Mouse (Mus musculus) urinary bladder, postnatal 4 days (tissue): Measurements from ENCODE around the gene Olfml2a.
A peak's percentile ranks its signal among the peaks of the same experiment; 100 is the strongest.

Source experiments
- DNase-seq, 2 experiments: peaks; one replicate each; pipeline ENCODE4 v3.0.0; 2021 to 2022; ENCODE audit warnings: low spot score in 2 of 2

Olfml2a gene

GRCm38 (mm10) chr2:38938007-38938406 is 6.2 kb downstream of the Olfml2a start:
- DNase-seq, result peak in 1 of 2 experiments; percentile 14

- DNase-seq, result peak in 1 of 2 experiments; percentile 9
Observed at GRCm38 (mm10) chr2:38939047-38939446, 7.3 kb downstream of the Olfml2a start.

GRCm38 (mm10) chr2:38941426-38941825 is 9.6 kb downstream of the Olfml2a start:
- peak in 1 of 2 experiments; percentile 56 for DNase-seq

GRCm38 (mm10) chr2:38941898-38942297 is 10.1 kb downstream of the Olfml2a start:
- DNase-seq, result peak in 1 of 2 experiments; percentile 29

GRCm38 (mm10) chr2:38943161-38943560 is 11.4 kb downstream of the Olfml2a start:
- peak in 1 of 2 experiments; percentile 50 for DNase-seq

GRCm38 (mm10) chr2:38943977-38944376 is 12.2 kb downstream of the Olfml2a start:
- peak in 1 of 2 experiments; percentile 23 for DNase-seq

GRCm38 (mm10) chr2:38944460-38945161 is 12.8 kb downstream of the Olfml2a start:
- DNase-seq, result peak in 1 of 2 experiments; percentile 51

GRCm38 (mm10) chr2:38947566-38947965 is 15.8 kb downstream of the Olfml2a start:
- DNase-seq, result no peak

- peak; percentile 65 to 75 for DNase-seq
Observed at GRCm38 (mm10) chr2:38950281-38950719, 18.5 kb downstream of the Olfml2a start.

GRCm38 (mm10) chr2:38953152-38953883 is 21.5 kb downstream of the Olfml2a start:
- DNase-seq, result peak in 1 of 2 experiments; percentile 31

- DNase-seq, result no peak
Observed at GRCm38 (mm10) chr2:38956062-38956461, 24.3 kb downstream of the Olfml2a start.

GRCm38 (mm10) chr2:38957671-38958223 is 26.0 kb downstream of the Olfml2a start:
- DNase-seq, result no peak

GRCm38 (mm10) chr2:38964198-38964597 is 32.4 kb downstream of the Olfml2a start:
- no peak for DNase-seq

GRCm38 (mm10) chr2:38969650-38970049 is 37.9 kb downstream of the Olfml2a start:
- no peak for DNase-seq

- no peak for DNase-seq
Observed at GRCm38 (mm10) chr2:38970057-38970456, 38.3 kb downstream of the Olfml2a start.

- no peak for DNase-seq
Observed at GRCm38 (mm10) chr2:38973223-38973622, 41.4 kb downstream of the Olfml2a start.

GRCm38 (mm10) chr2:38973701-38974100 is 41.9 kb downstream of the Olfml2a start:
- DNase-seq, result no peak

GRCm38 (mm10) chr2:38974171-38974570 is 42.4 kb downstream of the Olfml2a start:
- DNase-seq, result no peak

GRCm38 (mm10) chr2:38975181-38975580 is 43.4 kb downstream of the Olfml2a start:
- DNase-seq, result no peak

GRCm38 (mm10) chr2:38975941-38976805 is 44.4 kb downstream of the Olfml2a start:
- DNase-seq, result no peak

GRCm38 (mm10) chr2:38977837-38978236 is 46.1 kb downstream of the Olfml2a start:
- DNase-seq, result no peak

- DNase-seq, result no peak
Observed at GRCm38 (mm10) chr2:38983456-38983855, 51.7 kb downstream of the Olfml2a start.
